Mouse (Mus musculus) urinary bladder, postnatal 14 days (tissue): ENCODE data around the gene Sox5.
A peak's percentile ranks its signal among the peaks of the same experiment; 100 is the strongest.

ENCODE experiments used
- DNase-seq: peaks from one replicate; pipeline ENCODE4 v3.0.0; 2021; ENCODE audit warnings: low spot score

Gene Sox5

GRCm38 (mm10) chr6:144579301-144579700 is 202.5 kb downstream of the Sox5 start:
- no peak for DNase-seq

GRCm38 (mm10) chr6:144570850-144571249 is 210.9 kb downstream of the Sox5 start:
- no peak for DNase-seq

GRCm38 (mm10) chr6:144565827-144566226 is 215.9 kb downstream of the Sox5 start:
- DNase-seq: no peak

DNA sequence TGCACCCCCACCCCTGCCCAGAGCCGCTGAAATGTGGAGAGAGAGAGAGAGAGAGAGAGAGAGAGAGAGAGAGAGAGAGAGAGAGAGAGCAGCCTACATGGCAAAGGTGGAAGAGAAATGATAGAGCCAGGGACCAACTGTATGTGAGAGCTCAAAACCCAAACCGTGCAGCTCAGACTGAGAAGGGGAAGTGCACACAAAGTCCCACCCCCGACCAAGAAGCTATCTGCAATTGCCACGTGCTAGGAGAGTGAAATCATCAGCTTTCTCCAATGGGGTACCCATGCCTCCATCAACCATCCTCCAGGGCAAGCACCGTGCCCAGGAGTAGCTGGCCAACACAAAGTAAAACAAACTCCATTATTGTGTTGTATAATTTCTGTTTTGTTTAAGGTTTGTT is 220.1 kb downstream of the Sox5 start:
- no peak for DNase-seq

GRCm38 (mm10) chr6:144560211-144560610 is 221.6 kb downstream of the Sox5 start:
- DNase-seq: no peak

DNA sequence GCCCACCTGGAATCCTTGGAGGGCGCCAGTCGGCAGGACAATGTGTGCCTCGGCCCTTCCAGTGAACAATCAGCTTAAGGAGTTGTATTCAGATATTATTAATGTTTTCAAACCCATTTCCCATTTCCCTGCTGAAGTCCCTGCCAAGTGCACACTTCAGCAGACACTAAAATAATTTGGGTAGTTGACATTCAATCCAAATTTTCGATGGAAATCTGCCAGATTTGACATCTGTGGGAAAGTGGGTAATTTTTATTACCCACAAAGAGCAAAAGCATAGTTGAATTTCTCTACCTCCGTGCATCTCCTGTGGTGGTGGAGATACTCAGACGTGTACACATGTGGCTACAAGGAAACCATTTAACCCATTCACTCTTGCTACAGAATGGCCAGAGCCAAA is 228.3 kb downstream of the Sox5 start:
- no peak for DNase-seq

- no peak for DNase-seq
These were observed 232.8 kb downstream of the Sox5 start for GRCm38 (mm10) chr6:144548991-144549390.

- no peak for DNase-seq
These were observed 234.6 kb downstream of the Sox5 start for GRCm38 (mm10) chr6:144547141-144547540.

DNA sequence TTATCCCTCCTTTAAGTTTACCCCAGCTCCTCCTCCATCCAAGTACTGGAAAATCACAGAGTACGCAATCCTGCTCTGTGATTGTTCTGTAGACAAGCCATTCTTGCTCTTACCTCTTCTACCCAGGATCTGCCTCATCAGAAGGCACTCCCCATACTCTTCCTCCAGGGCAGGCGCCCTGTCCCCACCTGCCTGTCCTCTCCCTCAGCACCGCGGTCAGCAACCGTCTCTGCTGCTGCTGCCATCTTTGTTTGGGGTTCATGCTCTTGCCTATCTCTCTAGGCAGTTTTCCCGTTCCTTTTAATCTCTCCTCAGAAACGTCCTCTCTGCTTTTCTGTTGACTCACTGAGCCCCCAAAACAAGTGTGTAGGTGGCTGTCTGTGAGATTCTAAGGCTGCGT is 236.2 kb downstream of the Sox5 start:
- DNase-seq: no peak

GRCm38 (mm10) chr6:144541316-144541715 is 240.5 kb downstream of the Sox5 start:
- no peak for DNase-seq

- DNase-seq: no peak
These were observed 242.2 kb downstream of the Sox5 start for GRCm38 (mm10) chr6:144539439-144540192.

DNA sequence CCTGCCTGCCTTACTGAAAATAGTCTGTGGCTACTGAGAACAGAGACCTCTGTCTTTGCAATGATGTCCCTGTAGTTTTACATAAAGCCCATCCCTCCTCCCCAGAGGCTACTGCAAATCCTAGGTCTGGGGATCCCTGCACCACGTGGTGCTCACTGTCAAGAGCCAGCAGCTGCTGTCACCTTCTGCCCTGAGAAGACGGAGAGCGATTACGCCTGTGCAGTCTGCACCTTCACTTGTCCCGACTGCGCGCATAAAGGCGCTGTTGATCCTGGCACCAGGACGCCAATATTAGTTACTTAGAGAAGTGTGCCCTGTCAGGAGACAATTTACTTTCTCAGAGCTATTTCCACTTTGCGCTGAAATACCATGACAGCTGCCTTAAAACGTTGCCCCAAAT is 258.3 kb downstream of the Sox5 start:
- no peak for DNase-seq

DNA sequence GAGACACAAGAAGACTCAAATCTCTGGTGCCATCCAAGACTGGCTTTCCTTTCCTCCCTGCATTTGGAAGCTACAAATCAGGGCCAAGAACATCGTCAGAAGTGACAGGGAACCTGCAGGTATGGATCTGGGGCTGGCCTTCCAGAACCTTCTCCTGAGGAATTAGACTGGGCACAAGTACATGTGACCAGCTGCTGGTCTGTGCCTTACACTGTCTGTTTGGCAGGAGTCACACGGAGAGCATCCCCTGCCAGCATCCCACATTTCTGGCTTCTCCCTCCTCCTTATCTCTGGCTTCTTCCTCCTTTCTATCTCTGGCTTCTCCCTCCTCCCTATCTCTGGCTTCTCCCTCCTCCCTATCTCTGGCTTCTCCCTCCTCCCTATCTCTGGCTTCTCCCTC is 263.0 kb downstream of the Sox5 start:
- DNase-seq: no peak

DNA sequence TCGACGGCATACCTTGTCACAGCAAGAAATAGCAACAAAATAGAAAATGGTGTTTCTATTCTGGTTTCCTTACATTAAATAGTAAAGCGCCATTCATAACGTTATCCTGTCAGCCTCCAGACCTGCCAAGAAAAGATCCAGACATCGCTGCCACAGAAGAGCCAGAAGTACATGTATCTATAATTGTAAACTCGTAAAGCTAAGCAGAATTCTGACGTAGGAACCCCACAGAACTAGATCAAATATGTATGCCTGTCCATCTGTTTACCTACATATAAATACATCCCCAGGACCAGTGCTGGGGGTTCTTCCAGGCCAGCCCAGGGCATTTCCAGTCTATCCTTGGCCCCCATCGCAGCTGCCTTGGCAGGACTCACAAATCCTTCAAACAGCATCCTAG is 265.9 kb downstream of the Sox5 start:
- DNase-seq: no peak

GRCm38 (mm10) chr6:144513761-144514160 is 268.0 kb downstream of the Sox5 start:
- peak; percentile 33 for DNase-seq

- DNase-seq: no peak
These were observed 269.9 kb downstream of the Sox5 start for GRCm38 (mm10) chr6:144511925-144512324.

DNA sequence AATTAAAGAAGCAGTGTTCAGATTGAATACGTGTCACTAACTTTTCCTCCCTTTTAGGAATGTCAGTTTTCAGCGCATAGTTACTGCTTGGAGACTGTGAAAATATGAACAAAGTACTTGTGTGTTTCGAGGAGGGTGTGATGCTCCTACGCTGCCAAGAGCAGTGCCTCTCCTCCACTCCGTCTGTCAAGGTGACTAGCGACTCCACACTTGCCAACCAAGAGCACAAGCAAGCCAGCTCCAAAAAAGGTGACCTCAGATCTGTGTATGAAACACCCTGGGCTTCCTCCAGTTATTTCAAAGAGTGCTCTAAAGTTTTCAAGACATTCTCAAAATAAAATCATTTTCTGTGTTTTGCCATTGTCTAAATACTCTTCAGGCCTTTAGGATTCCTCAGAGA is 271.6 kb downstream of the Sox5 start:
- no peak for DNase-seq

DNA sequence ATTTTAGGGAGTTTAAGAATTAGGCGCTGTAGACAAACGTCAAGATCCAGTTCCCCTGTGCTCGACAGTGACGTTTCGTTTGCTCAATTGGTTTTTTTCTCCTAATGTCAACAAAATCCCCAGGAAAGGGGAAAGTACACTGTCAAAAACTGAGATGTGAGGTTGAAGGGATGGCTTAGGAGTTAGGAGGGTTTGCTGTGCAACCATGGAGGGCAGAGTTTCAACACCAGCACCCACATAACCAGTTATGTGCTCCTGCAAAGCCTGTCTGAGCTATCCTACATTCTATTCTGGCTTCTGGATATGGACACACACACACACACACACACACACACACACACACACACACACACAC is 277.6 kb downstream of the Sox5 start:
- no peak for DNase-seq

- DNase-seq: no peak
These were observed 278.2 kb downstream of the Sox5 start for GRCm38 (mm10) chr6:144503399-144504196.

DNA sequence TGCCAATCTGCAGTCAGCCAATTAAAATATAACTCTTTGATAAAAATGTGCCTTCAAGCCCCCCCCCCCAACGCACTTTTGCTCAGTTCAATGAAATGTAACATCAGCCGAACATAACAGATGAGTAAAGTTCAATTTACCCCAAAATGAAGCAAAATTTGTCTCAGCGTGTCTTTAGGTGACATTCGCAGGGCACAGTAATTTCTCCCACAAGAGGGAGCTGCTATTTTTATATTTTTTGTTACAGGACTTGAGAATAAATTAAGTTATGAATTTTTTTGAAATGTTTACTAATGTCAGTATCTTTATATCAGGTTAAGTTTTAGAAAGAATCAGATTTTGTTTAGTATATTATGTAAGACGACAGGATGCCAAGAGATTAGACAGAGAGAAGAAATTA is 280.3 kb downstream of the Sox5 start:
- no peak for DNase-seq

GRCm38 (mm10) chr6:144498177-144498576 is 283.6 kb downstream of the Sox5 start:
- no peak for DNase-seq

GRCm38 (mm10) chr6:144491761-144492415 is 289.9 kb downstream of the Sox5 start:
- no peak for DNase-seq

- DNase-seq: no peak
These were observed 290.9 kb downstream of the Sox5 start for GRCm38 (mm10) chr6:144490896-144491295.
